Mouse (Mus musculus): ENCODE data around the gene Efnb2. TPM values are rescaled to one million over a fixed set of nuclear protein-coding genes. Genes with fewer than 3 reads are reported as not detected.

Efnb2 gene
- total RNA-seq, 2 experiments from 2014 or later: 5.7 to 7.0 TPM

DNA sequence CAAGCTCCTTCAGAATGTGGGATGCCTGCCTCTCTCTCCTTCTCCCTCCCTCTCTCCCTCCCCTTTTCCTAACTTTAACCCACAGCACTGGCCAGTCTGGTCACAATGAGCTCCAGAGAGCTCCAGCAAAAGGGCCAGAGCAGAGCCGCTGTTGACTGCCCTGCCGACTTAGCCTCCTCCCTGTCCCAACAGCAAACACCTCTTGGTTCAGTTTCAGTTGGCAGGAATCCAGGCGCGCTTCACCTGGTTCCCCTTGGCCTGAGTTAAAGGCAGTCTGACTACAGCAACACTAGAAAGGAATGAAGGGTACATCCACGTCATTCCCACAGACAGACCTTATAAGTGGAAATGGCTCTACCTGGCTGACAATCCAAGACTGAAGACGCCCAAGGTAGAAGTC is 84.2 kb downstream of the Efnb2 start:
- intact Hi-C loops (cut with DNase I): no loop called here

DNA sequence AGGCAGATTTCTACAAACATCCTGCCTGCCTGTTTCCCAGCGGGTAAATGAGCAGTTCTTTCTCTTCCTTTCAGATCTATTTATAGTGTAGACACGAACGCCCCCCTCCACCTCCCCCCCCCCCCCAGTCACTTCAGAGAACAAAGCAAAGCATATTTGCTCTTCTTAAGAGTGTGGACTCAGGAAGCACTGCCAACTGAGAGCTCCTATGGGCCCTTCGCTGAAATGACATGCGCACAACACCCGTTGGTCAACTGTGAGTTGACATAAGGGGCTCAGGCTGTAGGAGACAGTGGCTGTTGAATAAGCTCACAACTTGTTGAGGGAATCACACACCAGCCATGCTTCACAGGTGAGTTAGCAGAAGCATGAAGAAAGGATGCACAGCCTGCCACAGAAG is 84.8 kb downstream of the Efnb2 start:
- no peak for DNase-seq
- intact Hi-C loops (cut with DNase I): no loop called here

More for the DNA sequence above, 84.2 kb downstream of the Efnb2 start:
- DNase-seq: no peak

DNA sequence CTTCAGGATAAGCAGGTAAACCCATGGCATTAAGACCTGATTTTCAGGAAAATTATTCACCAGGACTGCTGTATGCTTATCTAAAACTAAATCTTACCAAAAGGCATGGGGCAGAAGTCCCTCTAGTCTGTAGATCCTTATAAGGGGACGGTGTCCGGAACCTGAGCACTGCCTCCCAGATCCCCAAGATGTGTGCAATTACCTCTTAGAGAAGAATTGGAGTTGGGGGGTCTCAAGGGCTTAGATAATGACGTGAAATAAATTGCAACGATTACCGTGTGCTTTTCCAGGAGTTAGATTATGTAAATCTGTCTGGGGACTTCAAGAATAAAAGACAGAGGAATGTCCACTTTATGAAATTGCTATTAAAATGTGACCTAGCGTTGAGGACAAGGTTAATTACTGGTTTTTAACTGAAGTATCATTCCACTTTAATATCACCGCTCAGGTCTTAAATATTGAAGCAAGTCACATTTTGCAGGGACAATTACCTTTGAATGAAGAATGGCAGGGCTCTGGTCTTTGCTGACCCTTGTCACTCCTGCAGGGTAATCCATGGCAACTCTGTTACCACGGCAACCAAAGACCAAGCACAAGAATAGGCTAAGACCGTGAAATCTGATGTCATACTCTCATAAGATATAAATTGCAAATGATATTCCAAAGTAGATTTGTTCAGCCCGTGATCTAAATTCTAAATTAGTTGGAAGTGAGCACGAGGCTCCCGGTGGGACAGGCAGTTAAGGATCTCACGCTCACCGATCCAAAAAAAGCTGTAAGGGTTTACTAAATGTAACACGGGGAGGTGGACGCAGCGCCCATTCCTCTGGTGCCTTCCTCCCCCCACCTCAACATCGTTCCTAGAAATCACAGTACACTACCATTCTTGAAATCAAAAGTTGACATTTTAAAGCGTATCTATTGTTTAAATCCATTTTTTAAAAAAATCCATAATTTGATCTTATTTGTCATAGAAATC is 86.2 kb downstream of the Efnb2 start:
- no peak for DNase-seq
- intact Hi-C loops (cut with DNase I): no loop called here

DNA sequence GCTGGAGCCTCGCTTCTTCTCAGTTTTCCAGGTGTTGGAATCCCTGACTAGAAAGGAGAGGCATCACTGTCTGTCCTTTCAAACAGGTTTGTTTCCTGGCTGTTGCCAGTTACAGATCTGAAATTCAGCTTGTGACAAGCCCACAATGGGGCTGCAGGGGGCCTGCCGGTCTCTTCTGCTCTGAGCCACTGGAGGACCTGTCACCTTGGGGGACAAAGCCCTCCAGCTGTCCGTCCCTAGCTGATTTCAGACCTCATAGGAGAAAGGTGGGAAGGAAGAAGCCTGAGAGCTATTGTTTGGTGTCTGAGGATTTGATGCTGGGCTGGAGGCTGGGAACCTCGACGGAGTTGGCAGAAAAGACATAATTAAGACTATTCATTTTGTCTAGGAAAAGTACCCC is 88.8 kb downstream of the Efnb2 start:
- intact Hi-C loops (cut with DNase I): no loop called here
- no peak for DNase-seq

DNA sequence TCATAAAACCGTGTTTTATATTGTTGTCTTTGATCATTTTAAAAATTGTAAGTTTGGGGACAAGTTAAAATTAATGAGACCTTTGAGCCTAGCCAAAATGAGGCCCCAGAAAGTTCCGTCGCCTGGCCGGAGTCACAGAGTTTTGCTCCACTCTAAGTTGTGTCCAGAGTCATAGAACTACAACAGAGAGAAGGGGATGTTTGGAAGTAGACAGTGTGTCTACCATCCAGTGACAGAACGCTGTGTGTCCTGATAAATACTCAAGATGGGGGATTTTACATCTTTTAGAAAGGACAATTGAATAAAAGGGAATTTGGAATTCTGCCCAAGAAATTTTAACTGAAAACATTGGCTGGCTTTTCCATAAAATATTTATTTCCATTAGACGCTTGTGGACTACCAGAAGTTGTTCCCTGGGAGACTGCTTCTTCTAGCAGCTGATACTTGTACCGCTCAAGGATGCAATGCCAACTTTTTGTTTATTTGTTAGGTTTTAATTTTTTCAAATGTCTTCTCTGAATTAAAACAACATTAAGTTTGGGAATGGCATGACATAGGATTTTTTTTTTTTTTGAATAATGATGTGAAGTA is 89.3 kb downstream of the Efnb2 start:
- intact Hi-C loops (cut with DNase I): no loop called here
- DNase-seq: no peak

DNA sequence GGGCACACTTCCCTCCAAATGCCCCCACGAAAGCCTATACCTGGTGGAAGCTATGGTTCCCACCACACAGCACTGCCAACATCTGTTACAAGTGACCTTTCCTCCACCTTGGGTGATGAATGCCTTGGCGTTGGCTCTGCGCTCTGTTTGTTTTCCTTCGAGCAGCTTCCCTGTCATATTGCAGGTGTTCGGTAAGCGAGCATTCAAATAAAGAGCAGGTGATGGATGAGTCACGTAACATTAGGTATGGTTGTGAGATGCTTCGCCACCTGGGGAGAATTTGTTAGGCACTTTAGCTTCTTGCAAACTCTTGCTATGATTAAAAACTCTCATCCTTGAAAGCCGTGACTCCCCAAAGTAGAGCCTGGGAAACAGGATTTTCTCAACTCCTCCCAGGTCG is 91.8 kb downstream of the Efnb2 start:
- DNase-seq: no peak
- intact Hi-C loops (cut with DNase I): no loop called here

DNA sequence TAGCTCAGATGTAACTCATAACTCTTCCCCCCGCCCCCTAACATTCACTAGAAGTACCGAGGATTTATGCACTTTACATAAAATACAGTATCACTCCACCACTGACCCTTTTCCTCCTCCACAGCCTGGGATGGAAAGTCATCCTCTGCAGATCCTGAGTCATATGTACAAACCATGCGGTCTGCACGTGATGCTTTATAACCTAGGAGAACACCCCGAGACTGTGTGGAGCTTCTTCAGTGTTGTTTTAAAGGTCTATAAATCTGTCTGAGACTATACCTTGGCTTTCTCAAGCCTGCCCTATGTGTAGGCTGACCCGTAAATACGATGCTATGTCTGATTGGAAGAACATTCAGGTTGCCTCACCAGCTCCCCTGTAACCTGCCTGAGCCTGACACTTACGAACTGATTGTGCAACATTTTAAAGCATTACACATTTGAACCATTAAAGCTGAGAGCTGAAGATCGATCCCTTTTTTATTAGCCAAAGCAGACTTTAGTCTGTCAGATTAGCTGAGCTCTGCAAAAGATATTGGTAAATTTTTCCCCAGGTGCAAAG is 92.7 kb downstream of the Efnb2 start:
- no peak for DNase-seq
- intact Hi-C loops (cut with DNase I): no loop called here

Small RNAs within 50 kb of the gene (microRNA-seq; reads per million reads assigned to microRNA genes)
- 0 to 1.1 reads per million in 2 experiments for gene Mir7654

Other genes with a start within 250 kb of the Efnb2 start
- gene Arglu1, start 29.3 kb upstream of the Efnb2 start, total RNA-seq (2021): 10 to 100 TPM; 31.0 to 34.5 TPM

Measured in gastrocnemius, postnatal 36 days (tissue).